Mouse (Mus musculus) lung, adult 2 months (tissue): ENCODE results near the gene Snai1.

ENCODE experiments used
- CTCF ChIP-seq: fragments of 200-500 bp; IDR thresholded peaks from 2 replicates; pipeline ENCODE4 v1.5.1; 2011; ENCODE audit warnings: mild to moderate bottlenecking, low read length, control low read depth; ENCODE audit not compliant: insufficient read depth
- POLR2A ChIP-seq: fragments of 200-500 bp; IDR thresholded peaks from 2 replicates; pipeline ENCODE4 v1.6.1; 2011; ENCODE audit warnings: low read depth, mild to moderate bottlenecking, control low read depth, low read length, borderline replicate concordance; ENCODE audit errors: extremely low read depth

GRCm38 (mm10) chr2:167565682-167566081, 27.7 kb downstream of the Snai1 start:
- TF ChIP-seq POLR2A (no peak), CTCF (no peak)
